20 mouse cellular contexts compared by ENCODE assay signal in the genomic region with DNA sequence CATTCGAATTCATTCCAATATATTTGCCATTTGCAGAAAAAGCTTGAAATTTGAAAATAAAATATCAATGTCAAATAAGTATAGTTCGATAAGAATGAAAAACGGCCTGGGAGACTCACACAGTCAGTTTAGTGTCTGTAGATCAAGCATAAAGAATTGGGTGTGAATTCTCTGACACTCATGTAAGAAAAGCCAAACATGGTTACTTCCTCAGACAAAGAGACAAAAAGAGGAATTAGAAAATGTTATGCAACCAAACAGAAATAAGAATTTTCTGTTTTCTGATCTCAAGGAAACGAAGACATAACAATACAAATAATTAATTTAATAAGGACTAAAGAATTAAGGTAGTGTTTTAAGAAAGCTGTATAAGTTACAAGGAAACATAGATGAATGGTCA.
"Had no signal": no experiment of that assay in that cellular context is flagged by ENCODE, and none has a peak within 500 bp of the region (broad histone marks: within the 10 kb centered on the region; RNA-seq: fewer than 3 reads in every experiment).

No protein-coding gene starts in this region.

- H3K4me2 ChIP-seq: liver, embryonic 12.5 days; lung, embryonic 14.5 days; midbrain, embryonic 11.5 days; midbrain, embryonic 13.5 days; midbrain, embryonic 15.5 days; neural tube, embryonic 13.5 days; neural tube, embryonic 15.5 days; stomach, embryonic 15.5 days had no signal

- H3K9me3 ChIP-seq: liver, embryonic 12.5 days; megakaryocyte, embryonic 14.5 days; midbrain, embryonic 13.5 days; midbrain, embryonic 15.5 days; neural tube, embryonic 13.5 days; neural tube, embryonic 15.5 days; stomach, embryonic 15.5 days had no signal

- H3K36me3 ChIP-seq: liver, embryonic 12.5 days; midbrain, embryonic 13.5 days; midbrain, embryonic 15.5 days; neural tube, embryonic 13.5 days; neural tube, embryonic 15.5 days; stomach, embryonic 15.5 days had no signal

- DNase-seq: lung, adult 18-20 months; lung, embryonic 14.5 days; lung, postnatal 10 days; lung, postnatal 4 days; retina, postnatal 1 day; right cerebral cortex, adult 18-20 months; thymus, adult 18-20 months; thymus, postnatal 25 days; thymus, postnatal 4 days had no signal

- H3K27ac ChIP-seq: liver, embryonic 12.5 days; liver, embryonic 14.5 days; midbrain, embryonic 13.5 days; midbrain, embryonic 15.5 days; neural tube, embryonic 13.5 days; neural tube, embryonic 15.5 days; stomach, embryonic 15.5 days; stomach, postnatal 0 days had no signal

- H3K27me3 ChIP-seq: liver, embryonic 12.5 days; megakaryocyte, embryonic 14.5 days; midbrain, embryonic 13.5 days; midbrain, embryonic 15.5 days; neural tube, embryonic 13.5 days; neural tube, embryonic 15.5 days; stomach, embryonic 15.5 days had no signal

- H3K9ac ChIP-seq: liver, embryonic 12.5 days; liver, embryonic 14.5 days; lung, embryonic 14.5 days; midbrain, embryonic 13.5 days; midbrain, embryonic 15.5 days; neural tube, embryonic 13.5 days; neural tube, embryonic 15.5 days; stomach, embryonic 15.5 days had no signal

- H3K4me1 ChIP-seq: liver, embryonic 12.5 days; megakaryocyte, embryonic 14.5 days; midbrain, embryonic 13.5 days; midbrain, embryonic 15.5 days; neural tube, embryonic 13.5 days; neural tube, embryonic 15.5 days; stomach, embryonic 15.5 days had no signal

- ATAC-seq: liver, embryonic 12.5 days; midbrain, embryonic 13.5 days; midbrain, embryonic 15.5 days had no signal

- H3K4me3 ChIP-seq: liver, embryonic 12.5 days; megakaryocyte, embryonic 14.5 days; midbrain, embryonic 13.5 days; midbrain, embryonic 15.5 days; myocyte; neural tube, embryonic 13.5 days; neural tube, embryonic 15.5 days; stomach, embryonic 15.5 days had no signal
